Mouse (Mus musculus) embryonic facial prominence, embryonic 10.5 days (tissue): ENCODE data around the gene Bche. TPM values are rescaled to one million over a fixed set of nuclear protein-coding genes. Genes with fewer than 3 reads are reported as not detected.

Source experiments
- DNase-seq: peaks from one replicate; pipeline ENCODE4 v3.0.0-alpha.2; 2017; ENCODE audit warnings: low spot score
- H3K27ac ChIP-seq: fragments of 300-500 bp; sonication (generic); replicated peaks from 2 replicates; pipeline ENCODE4 v1.5.1; 2016; ENCODE audit warnings: mild to moderate bottlenecking
- H3K27me3 ChIP-seq: fragments of 300-500 bp; sonication (generic); replicated peaks from 2 replicates; pipeline ENCODE4 v1.6.1; 2016; ENCODE audit warnings: low read depth, mild to moderate bottlenecking; ENCODE audit not compliant: poor library complexity, severe bottlenecking
- H3K36me3 ChIP-seq: fragments of 300-500 bp; sonication (generic); replicated peaks from 2 replicates; pipeline ENCODE4 v1.6.1; 2016; ENCODE audit warnings: mild to moderate bottlenecking, moderate library complexity
- H3K4me1 ChIP-seq: fragments of 300-500 bp; sonication (generic); 2 replicates; pipeline ENCODE4 v1.6.1; 2016
- H3K4me3 ChIP-seq: fragments of 300-500 bp; sonication (generic); 2 replicates; pipeline ENCODE4 v1.5.1; 2016; ENCODE audit warnings: mild to moderate bottlenecking, moderate library complexity
- H3K9me3 ChIP-seq: fragments of 300-500 bp; sonication (generic); 2 replicates; pipeline ENCODE4 v1.6.1; 2016; ENCODE audit warnings: mild to moderate bottlenecking
- WGBS: fragments of 180-500 bp; shearing (Covaris S2); methylation state at CpG from one replicate; pipeline ENCODE4 v1.1.7; 2016; 5-methylcytosine and 5-hydroxymethylcytosine counted together
- polyA plus RNA-seq: library from polyadenylated mRNA; unstranded; fragments of >200 nt; fragmentation: Nextera tagmentation; extraction: Ambion mirVana; gene quantifications from 2 replicates; pipeline ENCODE4 v1.2.1, GENCODE M21; 2016

The Bche gene
- 3.2 and 4.2 TPM in 2 replicates for polyA plus RNA-seq

- H3K27me3 ChIP-seq: no peaks in the 10 kb centered on the region
- H3K4me1 ChIP-seq: peaks cover 3% of the 10 kb centered on the region; the same call in 1 of the 2 replicates
- no peak for DNase-seq
- peak within 1 kb of the TSS; percentile 69 for H3K27ac ChIP-seq
- H3K36me3 ChIP-seq: no peaks in the 10 kb centered on the region
- WGBS: 25% methylated on average over 10 of the region's 10 CpGs
- H3K9me3 ChIP-seq: no peaks in the 10 kb centered on the region
- peak within 1 kb of the TSS; percentile 56 for H3K4me3 ChIP-seq
Observed at GRCm38 (mm10) chr3:73708410-73708714, at the start of gene Bche. Gene Bche, minus strand, starts transcription at chr3:73708415.

GRCm38 (mm10) chr3:73741998-73742397 lies 33.8 kb upstream of the Bche start:
- H3K36me3 ChIP-seq: no peaks in the 10 kb centered on the region
- DNase-seq: no peak
- no peak overlapping the region for H3K4me3 ChIP-seq
- no peaks in the 10 kb centered on the region for H3K27me3 ChIP-seq
- H3K27ac ChIP-seq: no peak overlapping the region
- H3K4me1 ChIP-seq: no peaks in the 10 kb centered on the region
- no peaks in the 10 kb centered on the region for H3K9me3 ChIP-seq

GRCm38 (mm10) chr3:73731677-73732076 lies 23.5 kb upstream of the Bche start:
- Histone ChIP-seq H3K4me1 (no peaks in the 10 kb centered on the region), H3K27me3 (no peaks in the 10 kb centered on the region), H3K9me3 (no peaks in the 10 kb centered on the region), H3K27ac (no peak overlapping the region), H3K4me3 (no peak overlapping the region), H3K36me3 (no peaks in the 10 kb centered on the region)
- no peak for DNase-seq
- WGBS: 50% methylated on average over 2 of the region's 2 CpGs

GRCm38 (mm10) chr3:73729511-73729910 lies 21.3 kb upstream of the Bche start:
- no peaks in the 10 kb centered on the region for H3K27me3 ChIP-seq
- 89% methylated on average over 5 of the region's 5 CpGs for WGBS
- no peaks in the 10 kb centered on the region for H3K9me3 ChIP-seq
- no peak overlapping the region for H3K27ac ChIP-seq
- no peaks in the 10 kb centered on the region for H3K4me1 ChIP-seq
- H3K4me3 ChIP-seq: no peak overlapping the region
- no peaks in the 10 kb centered on the region for H3K36me3 ChIP-seq
- no peak for DNase-seq

GRCm38 (mm10) chr3:73725711-73726110 lies 17.5 kb upstream of the Bche start:
- Histone ChIP-seq H3K4me3 (no peak overlapping the region), H3K27me3 (no peaks in the 10 kb centered on the region), H3K9me3 (no peaks in the 10 kb centered on the region), H3K27ac (no peak overlapping the region), H3K4me1 (no peaks in the 10 kb centered on the region), H3K36me3 (no peaks in the 10 kb centered on the region)
- DNase-seq: no peak

- H3K36me3 ChIP-seq: no peaks in the 10 kb centered on the region
- H3K27me3 ChIP-seq: no peaks in the 10 kb centered on the region
- no peak for DNase-seq
- no peaks in the 10 kb centered on the region for H3K9me3 ChIP-seq
- 98% methylated on average over 1 of the region's 1 CpGs for WGBS
- no peaks in the 10 kb centered on the region for H3K4me1 ChIP-seq
- H3K4me3 ChIP-seq: no peak overlapping the region
- H3K27ac ChIP-seq: no peak overlapping the region
Observed at GRCm38 (mm10) chr3:73724869-73725268, 16.7 kb upstream of the Bche start.

GRCm38 (mm10) chr3:73717610-73718284 lies 9.5 kb upstream of the Bche start:
- no peak overlapping the region for H3K4me3 ChIP-seq
- WGBS: 90% methylated on average over 1 of the region's 1 CpGs
- no peaks in the 10 kb centered on the region for H3K9me3 ChIP-seq
- H3K27ac ChIP-seq: no peak overlapping the region
- H3K27me3 ChIP-seq: no peaks in the 10 kb centered on the region
- H3K4me1 ChIP-seq: no peaks in the 10 kb centered on the region
- no peak for DNase-seq
- H3K36me3 ChIP-seq: no peaks in the 10 kb centered on the region

GRCm38 (mm10) chr3:73709871-73710270 lies 1.7 kb upstream of the Bche start:
- peaks cover 3% of the 10 kb centered on the region; the same call in 1 of the 2 replicates for H3K4me1 ChIP-seq
- no peak overlapping the region for H3K4me3 ChIP-seq
- H3K27me3 ChIP-seq: no peaks in the 10 kb centered on the region
- 73% methylated on average over 8 of the region's 8 CpGs for WGBS
- no peak for DNase-seq
- no peak overlapping the region for H3K27ac ChIP-seq
- H3K9me3 ChIP-seq: no peaks in the 10 kb centered on the region
- H3K36me3 ChIP-seq: no peaks in the 10 kb centered on the region

GRCm38 (mm10) chr3:73707461-73708409 lies 480 bp downstream of the Bche start:
- Histone ChIP-seq H3K36me3 (no peaks in the 10 kb centered on the region), H3K27ac (peak overlapping the region; percentile 69), H3K4me1 (peaks cover 3% of the 10 kb centered on the region; the same call in 1 of the 2 replicates), H3K4me3 (peak overlapping the region; percentile 56), H3K27me3 (no peaks in the 10 kb centered on the region), H3K9me3 (no peaks in the 10 kb centered on the region)
- DNase-seq: peak; percentile 87
- WGBS: 20% methylated on average over 20 of the region's 20 CpGs

GRCm38 (mm10) chr3:73706544-73706943 lies 1.7 kb downstream of the Bche start:
- H3K9me3 ChIP-seq: no peaks in the 10 kb centered on the region
- H3K36me3 ChIP-seq: no peaks in the 10 kb centered on the region
- peaks cover 3% of the 10 kb centered on the region; the same call in 1 of the 2 replicates for H3K4me1 ChIP-seq
- no peaks in the 10 kb centered on the region for H3K27me3 ChIP-seq
- no peak for DNase-seq
- H3K4me3 ChIP-seq: no peak overlapping the region
- 24% methylated on average over 1 of the region's 1 CpGs for WGBS
- H3K27ac ChIP-seq: no peak overlapping the region

- no peak for DNase-seq
- H3K4me1 ChIP-seq: no peaks in the 10 kb centered on the region
- H3K27ac ChIP-seq: no peak overlapping the region
- no peak overlapping the region for H3K4me3 ChIP-seq
- WGBS: 90% methylated on average over 1 of the region's 1 CpGs
- no peaks in the 10 kb centered on the region for H3K36me3 ChIP-seq
- H3K27me3 ChIP-seq: no peaks in the 10 kb centered on the region
- H3K9me3 ChIP-seq: no peaks in the 10 kb centered on the region
Observed at GRCm38 (mm10) chr3:73698889-73699288, 9.3 kb downstream of the Bche start.

- H3K27me3 ChIP-seq: no peaks in the 10 kb centered on the region
- DNase-seq: no peak
- H3K9me3 ChIP-seq: no peaks in the 10 kb centered on the region
- no peaks in the 10 kb centered on the region for H3K4me1 ChIP-seq
- no peak overlapping the region for H3K4me3 ChIP-seq
- 69% methylated on average over 1 of the region's 1 CpGs for WGBS
- H3K36me3 ChIP-seq: no peaks in the 10 kb centered on the region
- no peak overlapping the region for H3K27ac ChIP-seq
Observed at GRCm38 (mm10) chr3:73673333-73673732, 34.9 kb downstream of the Bche start.

GRCm38 (mm10) chr3:73668172-73668571 lies 40.0 kb downstream of the Bche start:
- H3K4me1 ChIP-seq: no peaks in the 10 kb centered on the region
- no peak overlapping the region for H3K4me3 ChIP-seq
- WGBS: 90% methylated on average over 5 of the region's 5 CpGs
- H3K9me3 ChIP-seq: no peaks in the 10 kb centered on the region
- H3K27ac ChIP-seq: no peak overlapping the region
- no peaks in the 10 kb centered on the region for H3K36me3 ChIP-seq
- no peak for DNase-seq
- no peaks in the 10 kb centered on the region for H3K27me3 ChIP-seq
